Mouse (Mus musculus) spleen, postnatal 14 days (tissue): Measurements from ENCODE around the gene Faim.

Experiments used
- DNase-seq, 2 experiments: peaks; one replicate each; pipeline ENCODE4 v3.0.0; 2021 to 2022; ENCODE audit warnings: low spot score in 2 of 2

Gene Faim

GRCm38 (mm10) chr9:99048724-99049250 lies 62.6 kb downstream of the Faim start:
- DNase-seq: no peak

- DNase-seq: no peak
Measured at GRCm38 (mm10) chr9:99049760-99050159, 63.6 kb downstream of the Faim start.
